Mouse (Mus musculus) embryonic facial prominence, embryonic 15.5 days (tissue): ENCODE results near the gene Cmtm7. TPM values are rescaled to one million over a fixed set of nuclear protein-coding genes. Genes with fewer than 3 reads are reported as not detected.
"Not testable (repeated sequence)": the region's sequence is repeated elsewhere in the genome, so short reads cannot be mapped to it uniquely, and the experiment has no call there.

Source experiments
- ATAC-seq: fragments of 200-750 bp; cut with Nextera tagmentation; 2 replicates; pipeline ENCODE4 v1.8.0; 2017; ENCODE audit warnings: low read depth, moderate TSS enrichment; ENCODE audit not compliant: insufficient number of reproducible peaks, low FRiP score, low TSS enrichment
- H3K27ac ChIP-seq: fragments of 300-500 bp; sonication (generic); replicated peaks from 2 replicates; pipeline ENCODE4 v1.5.1; 2015; ENCODE audit warnings: mild to moderate bottlenecking, inconsistent platforms
- H3K27me3 ChIP-seq: fragments of 300-500 bp; sonication (generic); 2 replicates; pipeline ENCODE4 v1.6.1; 2015; ENCODE audit warnings: inconsistent platforms
- H3K36me3 ChIP-seq: fragments of 300-500 bp; sonication (generic); 2 replicates; pipeline ENCODE4 v1.6.1; 2015; ENCODE audit warnings: mild to moderate bottlenecking, inconsistent platforms
- H3K4me1 ChIP-seq: fragments of 300-500 bp; sonication (generic); 2 replicates; pipeline ENCODE4 v1.6.1; 2015; ENCODE audit warnings: inconsistent platforms
- H3K4me2 ChIP-seq: fragments of 300-500 bp; sonication (generic); replicated peaks from 2 replicates; pipeline ENCODE4 v1.6.1; 2015; ENCODE audit warnings: mild to moderate bottlenecking, inconsistent platforms
- H3K4me3 ChIP-seq: fragments of 300-500 bp; sonication (generic); replicated peaks from 2 replicates; pipeline ENCODE4 v1.5.1; 2015; ENCODE audit warnings: mild to moderate bottlenecking, inconsistent platforms
- H3K9ac ChIP-seq: fragments of 300-500 bp; sonication (generic); 2 replicates; pipeline ENCODE4 v1.6.1; 2015; ENCODE audit warnings: inconsistent platforms
- H3K9me3 ChIP-seq: fragments of 300-500 bp; sonication (generic); replicated peaks from 2 replicates; pipeline ENCODE4 v1.6.1; 2016; ENCODE audit warnings: inconsistent platforms
- WGBS: fragments of 180-500 bp; shearing (Covaris S2); methylation state at CpG from one replicate; pipeline ENCODE4 v1.1.7; 2015; 5-methylcytosine and 5-hydroxymethylcytosine counted together
- polyA plus RNA-seq: library from polyadenylated mRNA; unstranded; fragments of >200 nt; fragmentation: Nextera tagmentation; extraction: Ambion mirVana; gene quantifications from 2 replicates; pipeline ENCODE4 v1.2.1, GENCODE M21; 2015

The Cmtm7 gene
- polyA plus RNA-seq, 1 experiment from 2014 or later: 121 TPM

DNA sequence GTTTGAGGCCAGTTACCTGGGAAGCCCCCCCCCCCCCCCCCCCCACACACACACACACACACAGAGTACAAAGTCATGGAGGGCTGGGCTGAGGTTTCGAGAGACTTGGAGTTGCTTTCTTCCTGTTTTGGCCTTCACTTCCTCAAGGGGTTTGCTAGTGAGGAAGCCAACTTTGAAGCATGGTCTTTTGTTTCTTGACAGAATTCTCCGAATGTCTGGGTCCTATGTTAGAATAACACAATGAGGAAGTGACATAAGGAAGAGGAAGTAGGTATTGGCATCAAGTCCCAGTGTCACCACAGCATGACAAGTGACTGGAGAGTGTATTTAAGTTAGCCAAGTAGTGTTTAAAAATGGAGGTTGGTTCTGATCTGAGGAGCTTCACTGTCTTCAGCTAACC lies 38.9 kb downstream of the Cmtm7 start:
- Histone ChIP-seq H3K4me3 (no peak overlapping the region), H3K27ac (no peak overlapping the region), H3K36me3 (peaks cover 30% of the 10 kb centered on the region), H3K4me1 (no peaks in the 10 kb centered on the region), H3K4me2 (no peak overlapping the region), H3K9ac (no peak overlapping the region), H3K9me3 (no peaks in the 10 kb centered on the region), H3K27me3 (no peaks in the 10 kb centered on the region)
- WGBS: 88% methylated on average over 2 of the region's 2 CpGs
- ATAC-seq: no peak

GRCm38 (mm10) chr9:114740336-114740735 lies 41.3 kb downstream of the Cmtm7 start:
- no peak for ATAC-seq
- Histone ChIP-seq H3K27me3 (no peaks in the 10 kb centered on the region), H3K27ac (no peak overlapping the region), H3K9me3 (no peaks in the 10 kb centered on the region), H3K4me2 (no peak overlapping the region), H3K4me3 (no peak overlapping the region), H3K36me3 (peaks cover 21% of the 10 kb centered on the region), H3K9ac (no peak overlapping the region), H3K4me1 (peaks cover 11% of the 10 kb centered on the region; the same call in 1 of the 2 replicates)
- 78% methylated on average over 9 of the region's 9 CpGs for WGBS

DNA sequence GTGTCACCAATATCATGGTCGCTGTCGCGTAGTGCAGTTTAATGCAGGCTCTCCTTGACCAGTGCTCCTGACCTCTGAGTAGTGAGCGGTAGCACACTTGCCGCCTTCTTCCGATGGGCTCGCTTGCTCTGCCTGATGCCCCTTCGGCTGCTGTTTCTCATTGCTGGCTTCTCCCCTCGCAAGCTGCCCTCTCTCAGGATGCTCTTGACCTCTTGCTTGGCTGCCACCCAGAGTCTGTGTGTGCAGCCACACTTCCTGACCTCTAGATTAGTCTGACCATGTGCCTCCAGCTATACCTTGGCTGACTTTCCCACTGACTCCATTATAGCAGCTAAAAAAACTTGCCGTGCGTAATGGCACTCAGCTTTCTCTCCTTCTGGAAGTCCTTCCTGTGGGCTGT lies 45.2 kb downstream of the Cmtm7 start:
- Histone ChIP-seq H3K4me1 (peaks cover 29% of the 10 kb centered on the region), H3K4me3 (no peak overlapping the region), H3K9me3 (no peaks in the 10 kb centered on the region), H3K27me3 (no peaks in the 10 kb centered on the region), H3K36me3 (peaks cover 17% of the 10 kb centered on the region), H3K4me2 (no peak overlapping the region), H3K9ac (no peak overlapping the region), H3K27ac (peak overlapping the region; percentile 31)
- no peak for ATAC-seq
- 51% methylated on average over 11 of the region's 11 CpGs for WGBS

- no peaks in the 10 kb centered on the region for H3K9me3 ChIP-seq
- no peak for ATAC-seq
- H3K4me2 ChIP-seq: no peak overlapping the region
- H3K27ac ChIP-seq: no peak overlapping the region
- no peaks in the 10 kb centered on the region for H3K27me3 ChIP-seq
- H3K9ac ChIP-seq: no peak overlapping the region
- H3K4me1 ChIP-seq: peaks cover 38% of the 10 kb centered on the region
- no peak overlapping the region for H3K4me3 ChIP-seq
- peaks cover 8% of the 10 kb centered on the region; the same call in 1 of the 2 replicates for H3K36me3 ChIP-seq
- 86% methylated on average over 2 of the region's 2 CpGs for WGBS
These were observed 48.4 kb downstream of the Cmtm7 start for GRCm38 (mm10) chr9:114733238-114733637.

- H3K27ac ChIP-seq: peak overlapping the region; percentile 95
- peaks cover 35% of the 10 kb centered on the region for H3K4me1 ChIP-seq
- H3K36me3 ChIP-seq: 0 out of 2 replicates have a peak, but pooled peaks cover 2% of the 10 kb centered on the region
- 56% methylated on average over 12 of the region's 12 CpGs for WGBS
- no peaks in the 10 kb centered on the region for H3K9me3 ChIP-seq
- H3K4me3 ChIP-seq: peak overlapping the region; percentile 91
- no peak for ATAC-seq
- peak overlapping the region; percentile 83 for H3K9ac ChIP-seq
- no peaks in the 10 kb centered on the region for H3K27me3 ChIP-seq
- H3K4me2 ChIP-seq: peak overlapping the region; percentile 65
These were observed 49.6 kb downstream of the Cmtm7 start for GRCm38 (mm10) chr9:114731871-114732682.

GRCm38 (mm10) chr9:114731011-114731755 lies 50.5 kb downstream of the Cmtm7 start, which contains the start of gene Cmtm6:
Gene Cmtm6, plus strand, starts transcription at chr9:114731116.
- no peaks in the 10 kb centered on the region for H3K9me3 ChIP-seq
- peaks cover 27% of the 10 kb centered on the region for H3K4me1 ChIP-seq
- H3K9ac ChIP-seq: peak within 1 kb of the TSS; percentile 83
- no peaks in the 10 kb centered on the region for H3K36me3 ChIP-seq
- H3K27me3 ChIP-seq: no peaks in the 10 kb centered on the region
- peak within 1 kb of the TSS; percentile 95 for H3K27ac ChIP-seq
- H3K4me3 ChIP-seq: peak within 1 kb of the TSS; percentile 91
- H3K4me2 ChIP-seq: peak within 1 kb of the TSS; percentile 65
- under 1% methylated on average over 53 of the region's 53 CpGs for WGBS
- peak; percentile 92 for ATAC-seq

- peaks cover 4% of the 10 kb centered on the region; the same call in 1 of the 2 replicates for H3K36me3 ChIP-seq
- peak overlapping the region; percentile 91 for H3K4me3 ChIP-seq
- H3K9ac ChIP-seq: no peak overlapping the region
- 29% methylated on average over 29 of the region's 30 CpGs for WGBS
- peaks cover 27% of the 10 kb centered on the region for H3K4me1 ChIP-seq
- H3K9me3 ChIP-seq: no peaks in the 10 kb centered on the region
- H3K27ac ChIP-seq: no peak overlapping the region; the same call in none of the 2 replicates
- H3K27me3 ChIP-seq: no peaks in the 10 kb centered on the region
- peak overlapping the region; percentile 65 for H3K4me2 ChIP-seq
- ATAC-seq: no peak
These were observed 51.5 kb downstream of the Cmtm7 start for GRCm38 (mm10) chr9:114729911-114730805.

GRCm38 (mm10) chr9:114728432-114728831 lies 53.2 kb downstream of the Cmtm7 start:
- WGBS: 33% methylated on average over 2 of the region's 2 CpGs

DNA sequence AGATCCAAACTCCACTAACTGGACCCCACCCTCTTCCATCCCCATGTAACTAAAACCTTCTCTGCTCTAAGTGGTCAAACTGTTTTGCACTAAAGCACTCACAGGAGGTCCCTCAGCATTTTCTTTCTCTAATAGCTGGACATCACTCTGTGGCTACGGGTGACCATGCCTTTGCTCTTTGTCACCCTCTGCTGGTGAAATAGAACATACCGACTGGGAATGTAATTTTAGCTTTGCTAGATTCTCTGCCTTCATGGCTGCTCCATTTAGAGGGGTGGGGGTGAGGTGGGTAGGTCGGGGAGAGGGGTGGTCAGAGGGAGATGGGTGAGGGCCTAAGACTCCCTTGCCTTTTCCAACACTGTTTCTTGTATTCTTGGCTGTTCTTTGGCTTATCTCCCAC lies 54.3 kb downstream of the Cmtm7 start:
- no peak overlapping the region for H3K27ac ChIP-seq
- H3K9me3 ChIP-seq: no peaks in the 10 kb centered on the region
- peaks cover 15% of the 10 kb centered on the region for H3K4me1 ChIP-seq
- 5% methylated on average over 3 of the region's 3 CpGs for WGBS
- no peak for ATAC-seq
- H3K9ac ChIP-seq: no peak overlapping the region
- no peaks in the 10 kb centered on the region for H3K27me3 ChIP-seq
- H3K4me2 ChIP-seq: no peak overlapping the region
- peaks cover 32% of the 10 kb centered on the region for H3K36me3 ChIP-seq
- H3K4me3 ChIP-seq: no peak overlapping the region

More at GRCm38 (mm10) chr9:114728432-114728831, 53.2 kb downstream of the Cmtm7 start:
- not testable (repeated sequence) for ATAC-seq, H3K4me3 ChIP-seq, H3K9ac ChIP-seq, H3K9me3 ChIP-seq, H3K27ac ChIP-seq, H3K4me2 ChIP-seq, H3K27me3 ChIP-seq
- H3K36me3 ChIP-seq: peaks cover 21% of the 10 kb centered on the region
- peaks cover 25% of the 10 kb centered on the region for H3K4me1 ChIP-seq

DNA sequence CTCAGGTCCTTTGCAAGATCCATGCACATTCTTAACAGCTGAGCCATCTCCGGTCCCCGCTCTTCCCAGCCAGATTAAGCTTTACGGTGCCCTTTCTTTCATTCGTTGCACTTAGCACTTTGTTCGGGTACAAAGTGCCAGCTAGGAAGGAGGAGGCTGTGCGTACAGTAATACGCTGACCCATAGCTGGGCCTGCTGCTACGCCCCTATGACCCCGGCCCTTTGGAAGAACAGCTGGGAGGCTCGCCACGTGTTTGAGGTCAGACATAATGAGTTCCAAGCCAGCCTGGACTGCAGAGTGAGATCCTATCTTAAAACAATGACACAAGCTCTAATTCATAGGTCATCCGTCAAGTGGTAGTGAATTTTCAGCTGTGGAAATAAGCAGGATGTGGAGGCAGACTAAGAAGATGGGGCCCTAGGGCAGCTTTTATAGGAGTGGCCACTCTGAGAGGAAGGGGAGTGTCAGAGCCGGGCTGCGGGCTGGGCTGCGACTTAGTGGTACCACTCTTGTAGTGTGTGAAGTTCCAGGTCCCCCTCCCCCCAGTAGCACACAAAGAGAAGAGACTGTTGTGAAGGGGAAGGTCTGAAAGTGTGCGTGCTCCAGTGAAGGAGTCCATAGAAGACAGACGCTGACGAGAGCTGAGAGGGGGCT lies 64.9 kb downstream of the Cmtm7 start:
- WGBS: 55% methylated on average over 18 of the region's 18 CpGs
- no peak overlapping the region for H3K9ac ChIP-seq

More for the DNA sequence above, 64.9 kb downstream of the Cmtm7 start:
- Histone ChIP-seq H3K4me1 (no peaks in the 10 kb centered on the region), H3K4me2 (no peak overlapping the region), H3K36me3 (peaks cover 92% of the 10 kb centered on the region), H3K27ac (no peak overlapping the region), H3K9me3 (no peaks in the 10 kb centered on the region), H3K27me3 (no peaks in the 10 kb centered on the region), H3K4me3 (no peak overlapping the region)
- no peak for ATAC-seq
